8 mouse cellular contexts compared by ENCODE assay signal in the genomic region with DNA sequence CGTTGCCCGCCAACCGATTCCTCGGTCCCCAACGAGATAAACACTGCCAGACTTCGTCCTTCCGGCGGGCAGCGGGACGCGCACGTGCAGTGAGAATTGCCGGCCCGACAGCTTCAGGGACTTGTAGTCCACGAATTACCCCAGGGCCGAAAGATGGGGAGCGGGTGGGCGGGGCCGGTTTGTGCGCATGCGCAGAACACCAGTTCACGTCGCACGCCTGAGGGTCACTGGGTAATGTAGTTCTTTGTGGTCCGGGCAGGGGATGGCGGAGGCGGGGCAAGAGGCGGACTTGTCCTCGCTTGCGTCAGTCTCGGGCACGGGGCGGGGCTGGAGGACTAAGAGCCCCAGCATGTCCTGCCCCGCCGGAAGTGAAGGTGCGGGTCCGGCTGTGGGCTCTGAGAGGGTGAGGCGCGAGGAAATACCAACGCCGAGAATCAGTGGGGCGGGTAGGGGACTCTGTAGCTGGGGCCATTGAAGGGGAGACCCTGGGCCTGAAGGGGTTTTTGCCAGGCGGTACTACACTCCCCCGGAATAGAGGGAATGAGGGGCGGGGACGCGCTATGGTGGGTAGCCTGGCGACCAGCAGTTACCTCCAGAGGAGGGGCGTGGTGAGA. TPM values are rescaled to one million over a fixed set of nuclear protein-coding genes. Genes with fewer than 3 reads are reported as not detected.
DNase-seq lines count a peak whose midpoint lies in the region; ATAC-seq and TF ChIP-seq lines count a peak whose summit lies in the region.

A gene (minus strand): TSS at position 155 of the 614 bp plus-strand sequence.

- TF ChIP-seq EP300 in heart, adult 2 months (IDR thresholded peaks at IDR 0.05; ENCODE audit: insufficient read depth, low read depth, low read length): 0 out of 2 replicates have a peak, but pooled peaks have one; percentile 3

- peak; percentile 98 for ATAC-seq in embryonic facial prominence, embryonic 14.5 days (ENCODE audit: low read depth)
- peak; percentile 98 for ATAC-seq in limb, embryonic 13.5 days (ENCODE audit: low FRiP score, low read depth)
- peak; percentile 97 for ATAC-seq in midbrain, embryonic 16.5 days

- peaks cover 17% of the 10 kb centered on the region for H3K4me1 ChIP-seq in embryonic facial prominence, embryonic 14.5 days (ENCODE audit: control insufficient read depth, insufficient read depth, low read length)
- H3K4me1 ChIP-seq in heart, adult 2 months (ENCODE audit: control insufficient read depth, insufficient read depth, low read length): peaks cover 8% of the 10 kb centered on the region
- peaks cover 27% of the 10 kb centered on the region for H3K4me1 ChIP-seq in limb, embryonic 13.5 days
- H3K4me1 ChIP-seq in midbrain, embryonic 16.5 days (ENCODE audit: control insufficient read depth, insufficient read depth, low read length): peaks cover 25% of the 10 kb centered on the region

- TF ChIP-seq CTCF in heart, adult 2 months (IDR thresholded peaks at IDR 0.05): no peak

- H3K27ac ChIP-seq in embryonic facial prominence, embryonic 14.5 days (replicated peaks; ENCODE audit: low read depth, low read length): peak within 1 kb of the TSS; percentile 87
- peak within 1 kb of the TSS; percentile 95 for H3K27ac ChIP-seq in heart, adult 2 months
- H3K27ac ChIP-seq in limb, embryonic 13.5 days: peak within 1 kb of the TSS; percentile 90
- peak within 1 kb of the TSS; percentile 88 for H3K27ac ChIP-seq in midbrain, embryonic 16.5 days (ENCODE audit: low read length)

- peak within 1 kb of the TSS; percentile 88 for H3K4me2 ChIP-seq in embryonic facial prominence, embryonic 14.5 days (ENCODE audit: low read depth, low read length)
- peak within 1 kb of the TSS; percentile 90 for H3K4me2 ChIP-seq in limb, embryonic 13.5 days (replicated peaks)
- H3K4me2 ChIP-seq in midbrain, embryonic 16.5 days (ENCODE audit: low read length): peak within 1 kb of the TSS; percentile 97

- no peaks in the 10 kb centered on the region for H3K27me3 ChIP-seq in embryonic facial prominence, embryonic 14.5 days (replicated peaks; ENCODE audit: control insufficient read depth, insufficient read depth, low read length)
- H3K27me3 ChIP-seq in heart, adult 2 months (ENCODE audit: control insufficient read depth, insufficient read depth, low read length): no peaks in the 10 kb centered on the region
- H3K27me3 ChIP-seq in limb, embryonic 13.5 days: no peaks in the 10 kb centered on the region
- H3K27me3 ChIP-seq in midbrain, embryonic 16.5 days (ENCODE audit: control insufficient read depth, insufficient read depth, low read depth, low read length): no peaks in the 10 kb centered on the region

- H3K36me3 ChIP-seq in embryonic facial prominence, embryonic 14.5 days (ENCODE audit: control insufficient read depth, insufficient read depth, low read length): peaks cover 59% of the 10 kb centered on the region
- H3K36me3 ChIP-seq in heart, adult 2 months (ENCODE audit: control insufficient read depth, insufficient read depth, low read length): no peaks in the 10 kb centered on the region
- H3K36me3 ChIP-seq in limb, embryonic 13.5 days: peaks cover 59% of the 10 kb centered on the region
- H3K36me3 ChIP-seq in midbrain, embryonic 16.5 days (ENCODE audit: control insufficient read depth, insufficient read depth, low read length): peaks cover 35% of the 10 kb centered on the region

- under 1% methylated on average over 44 of the region's 49 CpGs for WGBS in embryonic facial prominence, embryonic 14.5 days
- WGBS in heart, adult 2 months: under 1% methylated on average over 49 of the region's 49 CpGs
- under 1% methylated on average over 49 of the region's 49 CpGs for WGBS in limb, embryonic 13.5 days
- 0% methylated on average over 45 of the region's 49 CpGs for WGBS in midbrain, embryonic 16.5 days

- no peaks in the 10 kb centered on the region for H3K79me2 ChIP-seq in heart, adult 2 months (replicated peaks; ENCODE audit: control insufficient read depth, insufficient read depth, low read length)

- DNase-seq in 3T3-L1 (ENCODE audit: low read depth, low spot score): peak; percentile 99
- DNase-seq in adrenal gland, postnatal 4 days (ENCODE audit: low spot score in 2 of 2): peak; percentile 91 to 94
- peak; percentile 99 for DNase-seq in embryonic facial prominence, embryonic 14.5 days (ENCODE audit: low spot score)
- DNase-seq in heart, adult 2 months: peak; percentile 96 to 98
- peak; percentile 98 for DNase-seq in kidney, adult 8-10 months
- DNase-seq in spleen, postnatal 10 days (ENCODE audit: low spot score in 2 of 2): peak; percentile 89 to 99

- H3K9ac ChIP-seq in embryonic facial prominence, embryonic 14.5 days (ENCODE audit: low read depth, low read length): peak within 1 kb of the TSS; percentile 78
- peak within 1 kb of the TSS; percentile 81 for H3K9ac ChIP-seq in heart, adult 2 months (ENCODE audit: low read depth, low read length)
- peak within 1 kb of the TSS; percentile 81 for H3K9ac ChIP-seq in limb, embryonic 13.5 days
- H3K9ac ChIP-seq in midbrain, embryonic 16.5 days (ENCODE audit: low read depth, low read length): peak within 1 kb of the TSS; percentile 82

- H3K4me3 ChIP-seq in embryonic facial prominence, embryonic 14.5 days (ENCODE audit: low read depth, low read length): peak within 1 kb of the TSS; percentile 82
- H3K4me3 ChIP-seq in heart, adult 2 months: peak within 1 kb of the TSS; percentile 95
- H3K4me3 ChIP-seq in limb, embryonic 13.5 days: peak within 1 kb of the TSS; percentile 88
- H3K4me3 ChIP-seq in midbrain, embryonic 16.5 days (ENCODE audit: low read depth, low read length): peak within 1 kb of the TSS; percentile 75

- no peaks in the 10 kb centered on the region for H3K9me3 ChIP-seq in embryonic facial prominence, embryonic 14.5 days (ENCODE audit: control insufficient read depth, low read length)
- H3K9me3 ChIP-seq in limb, embryonic 13.5 days: no peaks in the 10 kb centered on the region
- H3K9me3 ChIP-seq in midbrain, embryonic 16.5 days (replicated peaks; ENCODE audit: control insufficient read depth, low read length, poor library complexity, severe bottlenecking): no peaks in the 10 kb centered on the region

- intact Hi-C loops in heart, adult 2 months (cut with DNase I): loop anchor here (1.0 to 2.0 kb wide), 2 partner anchors 32 to 35 kb away; a partner anchor contains a TSS

- TF ChIP-seq POLR2A in heart, adult 2 months (IDR thresholded peaks at IDR 0.05; ENCODE audit: insufficient read depth, low read depth, low read length): peak; percentile 52

RNA-seq across cellular contexts. Expression of the gene that starts here (rescaled TPM):
- total RNA-seq in adrenal gland, postnatal 4 days (2021): 100 to 1,000 TPM; 102 to 107 TPM
- 113 and 133 TPM in 2 replicates for polyA plus RNA-seq in embryonic facial prominence, embryonic 14.5 days (2014; fragmentation: Nextera tagmentation; extraction: Ambion mirVana)
- total RNA-seq in heart, adult 2 months (2021): 10 to 100 TPM; 57.3 to 68.9 TPM
- 91.8 and 105 TPM in 2 replicates for polyA plus RNA-seq in heart, adult 2 months (2012; rRNA removed)
- polyA plus RNA-seq in limb, embryonic 13.5 days (2015; fragmentation: Nextera tagmentation; extraction: Ambion mirVana): 127 and 135 TPM in 2 replicates
- 173 TPM in 2 replicates for polyA plus RNA-seq in midbrain, embryonic 16.5 days (2015; fragmentation: Nextera tagmentation; extraction: Ambion mirVana)

Comparison
In these comparisons a context has a peak if more than half of its experiments do, and no peak if none do; other contexts are left out.
1. Peak in every context shown above with its lines: DNase-seq, ATAC-seq, H3K4me3 ChIP-seq and H3K27ac ChIP-seq.